Comparison of ENCODE assay signal across 8 mouse cellular contexts in genomic region chr7:63936188-63936985, GRCm38 (mm10). TPM values are rescaled to one million over a fixed set of nuclear protein-coding genes. Genes with fewer than 3 reads are reported as not detected.
DNase-seq lines count a peak whose midpoint lies in the region; ATAC-seq and TF ChIP-seq lines count a peak whose summit lies in the region.

No protein-coding gene starts in this region.

- peak overlapping the region; percentile 83; the same call in 1 of the 2 replicates for H3K9ac ChIP-seq in kidney, embryonic 14.5 days (ENCODE audit: low read depth, low read length)
- peak overlapping the region; percentile 95 for H3K9ac ChIP-seq in liver, embryonic 13.5 days
- peak overlapping the region; percentile 86; the same call in 1 of the 2 replicates for H3K9ac ChIP-seq in stomach, embryonic 15.5 days

- under 1% methylated on average over 34 of the region's 34 CpGs for WGBS in kidney, embryonic 14.5 days
- WGBS in liver, embryonic 13.5 days (ENCODE audit: insufficient replicate concordance) = 1% methylated on average over 34 of the region's 34 CpGs
- WGBS in stomach, embryonic 15.5 days = under 1% methylated on average over 34 of the region's 34 CpGs

- no peak for ATAC-seq in kidney, embryonic 14.5 days (ENCODE audit: low FRiP score, low TSS enrichment)
- ATAC-seq in liver, embryonic 13.5 days (ENCODE audit: low read depth) = no peak
- no peak for ATAC-seq in stomach, embryonic 15.5 days (ENCODE audit: insufficient read depth, low FRiP score, low read depth)

- H3K36me3 ChIP-seq in kidney, embryonic 14.5 days (ENCODE audit: control insufficient read depth, insufficient read depth, low read length) = no peaks in the 10 kb centered on the region
- no peaks in the 10 kb centered on the region for H3K36me3 ChIP-seq in liver, embryonic 13.5 days
- H3K36me3 ChIP-seq in stomach, embryonic 15.5 days = no peaks in the 10 kb centered on the region

- TF ChIP-seq CTCF in embryonic fibroblast, embryonic 13.5 days (IDR thresholded peaks at IDR 0.05; ENCODE audit: borderline replicate concordance, insufficient read depth, low read length) = no peak

- DNase-seq in A20 (ENCODE audit: low read depth, low spot score) = peak; percentile 81
- peak; percentile 36 to 68 for DNase-seq in adrenal gland, postnatal 4 days (ENCODE audit: low spot score in 2 of 2)
- peak; percentile 91 to 92 for DNase-seq in heart, adult 9 months (ENCODE audit: low spot score in 2 of 2)
- DNase-seq in liver, embryonic 13.5 days = peak; percentile 78
- DNase-seq in natural killer cell, adult 2 months (ENCODE audit: low spot score in 2 of 2) = peak; percentile 62 to 74

- peak overlapping the region; percentile 93 for H3K4me2 ChIP-seq in kidney, embryonic 14.5 days (replicated peaks; ENCODE audit: low read depth, low read length)
- H3K4me2 ChIP-seq in liver, embryonic 13.5 days = peak overlapping the region; percentile 100
- peak overlapping the region; percentile 92 for H3K4me2 ChIP-seq in stomach, embryonic 15.5 days

- H3K4me1 ChIP-seq in embryonic fibroblast, embryonic 13.5 days (ENCODE audit: control insufficient read depth, insufficient read depth, low read length) = peaks cover 18% of the 10 kb centered on the region
- 0 out of 2 replicates have a peak, but pooled peaks cover 11% of the 10 kb centered on the region for H3K4me1 ChIP-seq in kidney, embryonic 14.5 days (ENCODE audit: control insufficient read depth, insufficient read depth, low read length)
- H3K4me1 ChIP-seq in liver, embryonic 13.5 days (replicated peaks) = peaks cover 87% of the 10 kb centered on the region
- H3K4me1 ChIP-seq in stomach, embryonic 15.5 days = peaks cover 15% of the 10 kb centered on the region; the same call in 1 of the 2 replicates

- no peaks in the 10 kb centered on the region for H3K9me3 ChIP-seq in kidney, embryonic 14.5 days (ENCODE audit: control insufficient read depth, low read length)
- no peaks in the 10 kb centered on the region for H3K9me3 ChIP-seq in liver, embryonic 13.5 days (replicated peaks)
- no peaks in the 10 kb centered on the region for H3K9me3 ChIP-seq in stomach, embryonic 15.5 days

- H3K4me3 ChIP-seq in embryonic fibroblast, embryonic 13.5 days (ENCODE audit: insufficient read depth, low read length) = peak overlapping the region; percentile 97
- H3K4me3 ChIP-seq in kidney, embryonic 14.5 days (ENCODE audit: low read length) = peak overlapping the region; percentile 75
- peak overlapping the region; percentile 89 for H3K4me3 ChIP-seq in liver, embryonic 13.5 days (replicated peaks)
- peak overlapping the region; percentile 85 for H3K4me3 ChIP-seq in stomach, embryonic 15.5 days (replicated peaks)

- H3K27ac ChIP-seq in embryonic fibroblast, embryonic 13.5 days (ENCODE audit: insufficient read depth, low read length) = peak overlapping the region; percentile 89
- H3K27ac ChIP-seq in kidney, embryonic 14.5 days (ENCODE audit: low read depth, low read length) = peak overlapping the region; percentile 84; the same call in 1 of the 2 replicates
- peak overlapping the region; percentile 95 for H3K27ac ChIP-seq in liver, embryonic 13.5 days
- H3K27ac ChIP-seq in stomach, embryonic 15.5 days = peak overlapping the region; percentile 94

- H3K27me3 ChIP-seq in kidney, embryonic 14.5 days (ENCODE audit: control insufficient read depth, insufficient read depth, low read length) = no peaks in the 10 kb centered on the region
- no peaks in the 10 kb centered on the region for H3K27me3 ChIP-seq in liver, embryonic 13.5 days
- no peaks in the 10 kb centered on the region for H3K27me3 ChIP-seq in stomach, embryonic 15.5 days (replicated peaks)

- no peak; the same call in 1 of the 2 replicates for TF ChIP-seq POLR2A in embryonic fibroblast, embryonic 13.5 days (IDR thresholded peaks at IDR 0.05; ENCODE audit: low read depth, low read length)

RNA-seq across cellular contexts. Expression of gene Klf13, which starts 2.3 kb away (rescaled TPM):
- total RNA-seq in adrenal gland, postnatal 4 days (2021) = 10 to 100 TPM; 70.9 to 77.5 TPM
- 34.6 and 40.2 TPM in 2 replicates for polyA plus RNA-seq in embryonic fibroblast, embryonic 13.5 days (2011; ENCODE audit: insufficient read length, low read depth, missing spikeins)
- 23.0 and 23.2 TPM in 2 replicates for polyA plus RNA-seq in kidney, embryonic 14.5 days (2014; fragmentation: Nextera tagmentation; extraction: Ambion mirVana)
- polyA plus RNA-seq in liver, embryonic 13.5 days (2015; fragmentation: Nextera tagmentation; extraction: Ambion mirVana) = 13.6 and 14.1 TPM in 2 replicates
- polyA plus RNA-seq in stomach, embryonic 15.5 days (2015; fragmentation: Nextera tagmentation; extraction: Ambion mirVana) = 31.0 and 32.3 TPM in 2 replicates

RNA-seq across cellular contexts. Expression of gene E030018B13Rik, which starts 19.7 kb away (rescaled TPM):
- not detected for total RNA-seq in adrenal gland, postnatal 4 days (2021)
- polyA plus RNA-seq in embryonic fibroblast, embryonic 13.5 days (2011; ENCODE audit: insufficient read length, low read depth, missing spikeins) = not detected in 2 replicates
- 0.35 TPM in 1 of 2 replicates, not detected in the other for polyA plus RNA-seq in kidney, embryonic 14.5 days (2014; fragmentation: Nextera tagmentation; extraction: Ambion mirVana)
- not detected in 2 replicates for polyA plus RNA-seq in liver, embryonic 13.5 days (2015; fragmentation: Nextera tagmentation; extraction: Ambion mirVana)
- polyA plus RNA-seq in stomach, embryonic 15.5 days (2015; fragmentation: Nextera tagmentation; extraction: Ambion mirVana) = 0.17 TPM in 1 of 2 replicates, not detected in the other
